Mouse (Mus musculus) T-helper 17 cell (primary cell): ENCODE measurements around the gene Il6st.

Experiments
- in situ Hi-C, 2 experiments: fragments of 300-600 bp; cut with MboI, MseI; formaldehyde crosslinking; loops; 1 replicate in 1 of 2; 2 replicates in 1 of 2; pipeline ENCODE4 v1.15.1; 2025; ENCODE audit warnings: high pct_unique_total_duplicates in 2 of 2

The Il6st gene

GRCm38 (mm10) chr13:112512824-112513223 lies 49.0 kb downstream of the Il6st start:
- in situ Hi-C loops, result loop anchor here in 1 of 2 experiments (25.0 kb wide), 1 partner anchor 226 kb away; the partner anchor contains the start of gene Ankrd55

GRCm38 (mm10) chr13:112514546-112514945 lies 50.7 kb downstream of the Il6st start:
- in situ Hi-C loops, result loop anchor here in 1 of 2 experiments (25.0 kb wide), 1 partner anchor 227 kb away; the partner anchor contains the start of gene Ankrd55

- in situ Hi-C loops, result loop anchor here in 1 of 2 experiments (10.0 to 25.0 kb wide), 2 partner anchors 235 to 737 kb away; partner anchors contain the start of gene Ankrd55
Observed at GRCm38 (mm10) chr13:112522261-112522660, 58.4 kb downstream of the Il6st start.

DNA sequence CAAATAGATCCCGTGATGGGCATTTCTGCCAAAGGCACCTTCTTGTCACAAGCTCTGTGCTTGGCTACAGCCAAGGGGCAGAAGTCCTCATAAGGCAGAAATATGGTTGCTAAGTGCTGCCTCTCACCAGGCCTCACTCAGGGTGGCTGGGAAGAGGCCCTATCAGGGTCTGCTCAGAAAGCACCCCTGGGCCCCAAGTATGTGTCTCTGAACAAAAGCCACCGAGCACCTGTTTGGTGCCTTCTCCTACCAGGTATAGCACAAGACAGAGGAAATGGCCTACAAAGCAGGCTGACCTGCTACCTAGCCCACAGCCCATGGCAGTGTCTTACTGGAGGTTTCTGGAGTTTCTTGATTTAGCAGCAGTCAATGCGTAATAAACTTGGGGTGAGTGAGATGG lies 59.0 kb downstream of the Il6st start:
- in situ Hi-C loops, result loop anchor here in 1 of 2 experiments (10.0 to 25.0 kb wide), 2 partner anchors 236 to 738 kb away; partner anchors contain the start of gene Ankrd55

DNA sequence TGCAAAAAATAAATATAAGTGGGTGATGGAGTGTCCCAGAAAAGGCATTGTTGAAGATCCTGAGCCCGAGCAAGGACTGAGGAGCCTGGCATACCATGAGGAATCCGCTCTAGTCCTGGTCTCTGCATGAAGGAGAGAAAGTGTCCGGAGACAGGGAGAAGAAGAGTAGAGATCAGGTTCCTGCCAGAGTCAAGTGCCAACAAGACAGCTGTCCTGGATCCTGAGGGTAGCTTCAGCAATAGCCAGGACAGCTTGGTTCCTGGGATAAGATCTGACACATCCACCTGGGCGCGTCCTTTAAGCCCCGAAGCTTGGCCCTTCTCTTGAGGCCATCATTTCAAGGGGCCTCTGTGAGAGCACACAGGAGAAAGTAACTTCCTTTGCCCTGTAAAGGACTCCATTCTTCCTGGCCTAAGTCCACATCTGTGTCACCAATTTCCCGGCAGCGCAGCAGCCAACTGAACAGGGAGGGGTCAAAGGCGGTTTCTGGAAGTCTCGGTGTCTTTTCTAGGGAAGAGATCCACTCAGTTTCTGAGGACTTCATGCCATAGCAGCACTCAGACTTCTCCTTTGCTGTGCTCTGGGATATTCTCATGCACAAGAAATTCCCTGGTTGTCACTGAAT lies 59.6 kb downstream of the Il6st start:
- in situ Hi-C loops, result loop anchor here in 1 of 2 experiments (10.0 to 25.0 kb wide), 2 partner anchors 236 to 739 kb away; partner anchors contain the start of gene Ankrd55

DNA sequence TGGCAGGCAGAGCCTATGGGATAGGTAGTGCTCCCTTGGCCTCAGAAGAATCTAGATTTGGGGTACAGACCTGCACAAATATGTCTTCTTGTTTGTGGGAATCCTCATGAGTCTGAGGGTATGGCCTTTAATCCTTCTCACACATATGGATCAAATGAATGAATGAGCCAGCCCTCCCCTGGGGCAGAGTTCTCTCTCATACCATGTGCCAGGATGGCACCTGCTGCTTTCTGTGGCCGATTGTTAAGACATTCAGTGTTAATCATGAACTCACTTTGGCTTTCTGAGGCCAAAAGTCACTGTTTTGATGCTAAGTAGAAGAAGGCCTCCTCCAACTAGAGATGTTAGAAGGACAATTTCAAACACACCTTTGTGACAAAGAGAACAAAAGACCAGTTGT lies 63.3 kb downstream of the Il6st start:
- in situ Hi-C loops, result loop anchor here in 1 of 2 experiments (10.0 kb wide), 1 partner anchor 742 kb away; no protein-coding TSS in a partner anchor

GRCm38 (mm10) chr13:112529893-112530292 lies 66.0 kb downstream of the Il6st start:
- in situ Hi-C loops, result loop anchor here in 1 of 2 experiments (10.0 kb wide), 1 partner anchor 745 kb away; no protein-coding TSS in a partner anchor

- in situ Hi-C loops, result no loop called here
Observed at GRCm38 (mm10) chr13:112532235-112532634, 68.4 kb downstream of the Il6st start.

GRCm38 (mm10) chr13:112533556-112533955 lies 69.7 kb downstream of the Il6st start:
- in situ Hi-C loops, result no loop called here

DNA sequence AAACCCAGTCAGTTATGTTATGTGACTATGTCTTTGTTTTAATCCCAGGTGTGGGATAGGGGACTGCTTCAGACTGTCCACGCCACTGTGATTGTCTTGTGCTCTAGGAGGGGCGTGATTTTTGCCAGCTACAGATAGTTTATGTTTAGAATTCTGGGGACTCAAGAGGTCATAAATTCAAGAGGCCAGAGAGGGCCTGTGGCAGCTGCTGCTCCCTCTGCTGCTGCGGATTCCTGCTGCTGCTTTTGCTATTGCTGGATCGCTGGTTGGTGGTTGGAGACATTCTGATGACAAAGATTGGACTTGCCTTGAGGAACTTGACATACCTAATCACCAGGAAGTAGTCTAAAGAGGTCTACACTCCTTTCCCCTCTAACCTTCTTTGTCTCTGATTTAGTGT lies 72.7 kb downstream of the Il6st start:
- in situ Hi-C loops, result no loop called here

DNA sequence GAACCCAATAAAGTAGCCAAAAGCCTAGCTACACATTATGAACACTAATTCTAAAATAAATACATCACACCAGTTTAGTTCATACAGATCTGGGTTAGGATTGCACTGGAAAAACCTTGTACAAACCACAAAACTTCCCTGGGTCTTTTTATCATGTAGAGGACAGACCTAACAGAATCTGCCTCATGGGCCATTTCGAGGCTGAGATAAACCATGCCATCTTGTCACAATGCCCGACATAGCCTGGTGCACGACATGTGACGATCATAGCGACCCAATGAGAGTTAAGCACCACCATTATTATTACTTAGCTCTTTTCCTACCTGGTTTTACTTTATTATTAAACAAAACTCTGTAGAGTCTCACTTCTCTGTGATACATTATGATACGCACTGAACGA lies 73.2 kb downstream of the Il6st start:
- in situ Hi-C loops, result no loop called here

GRCm38 (mm10) chr13:112540616-112541015 lies 76.7 kb downstream of the Il6st start:
- in situ Hi-C loops, result no loop called here

DNA sequence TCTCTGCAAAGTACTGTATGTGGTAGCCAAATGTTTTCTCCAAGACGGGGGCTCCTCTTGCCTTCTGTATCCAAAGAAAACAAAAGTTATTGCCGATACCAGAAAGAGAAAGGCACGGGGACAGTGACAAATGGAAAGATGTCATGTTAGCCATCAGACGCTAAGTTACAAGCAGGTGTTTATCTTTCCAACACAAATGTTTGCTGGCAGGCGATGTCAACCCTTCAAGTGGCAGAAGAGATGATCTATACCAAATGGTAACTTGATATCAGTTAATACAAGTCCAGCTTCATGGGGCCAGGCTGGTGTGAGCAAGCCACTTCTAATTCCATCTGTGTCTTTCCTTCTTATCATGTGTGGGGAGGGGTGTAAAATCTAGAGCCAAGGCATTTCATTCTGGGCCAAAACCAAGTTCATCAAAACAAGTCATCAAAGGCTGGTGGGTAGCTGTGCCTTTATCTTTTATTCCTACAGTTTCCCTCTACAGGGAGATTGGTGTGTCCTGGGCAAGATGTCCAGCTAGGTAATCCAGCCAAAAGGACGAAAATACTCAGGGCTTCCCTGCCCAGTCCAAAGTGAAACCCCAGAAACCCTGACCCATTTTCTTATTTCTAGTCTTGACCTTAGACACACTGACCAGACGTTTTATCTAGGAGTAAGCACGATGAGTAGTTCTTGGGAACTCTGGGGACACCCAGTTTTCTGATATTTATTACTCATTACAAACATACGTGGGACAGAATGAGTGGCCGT lies 77.5 kb downstream of the Il6st start:
- in situ Hi-C loops, result no loop called here

DNA sequence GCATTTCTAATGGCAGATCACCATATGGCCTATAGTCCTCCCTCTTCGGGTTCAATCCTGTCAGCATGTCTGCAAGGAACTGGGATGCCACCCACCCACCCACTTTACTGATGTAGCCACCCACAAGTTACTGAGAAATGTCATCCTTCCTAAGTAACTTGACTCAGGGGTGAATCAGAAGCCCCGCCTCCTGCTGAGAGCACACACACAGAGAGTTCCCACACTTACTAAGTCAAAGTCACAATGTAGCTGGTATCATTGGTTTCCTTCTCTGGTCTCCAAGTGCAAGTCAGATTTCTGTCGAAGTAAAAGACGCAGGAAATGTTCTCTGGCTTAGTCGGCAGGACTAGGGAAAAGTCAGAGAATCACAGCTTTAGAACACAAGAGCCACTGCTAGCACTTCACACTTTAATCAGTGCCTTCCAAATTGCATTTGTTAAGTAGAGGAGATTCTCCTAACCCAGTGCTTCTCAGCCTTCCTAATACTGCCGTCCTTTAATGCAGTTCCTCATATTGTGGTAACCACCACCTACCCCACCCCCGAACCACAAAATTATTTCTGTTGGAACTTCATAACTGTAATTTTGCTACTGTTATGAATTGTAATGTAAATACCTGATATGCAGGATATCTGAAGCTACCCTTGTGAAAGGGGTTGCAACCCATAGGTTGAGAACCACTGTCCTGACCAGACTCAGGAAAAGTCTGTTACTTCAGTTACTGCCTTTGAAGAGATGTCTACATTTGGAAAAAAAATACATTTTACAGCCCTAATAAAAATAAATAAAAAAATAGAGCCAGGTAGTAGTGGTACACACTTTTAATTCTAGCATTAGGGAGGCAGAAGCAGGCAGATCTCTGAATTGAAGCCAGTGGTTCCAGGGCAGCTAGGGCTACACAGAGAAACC lies 88.0 kb downstream of the Il6st start:
- in situ Hi-C loops, result no loop called here

DNA sequence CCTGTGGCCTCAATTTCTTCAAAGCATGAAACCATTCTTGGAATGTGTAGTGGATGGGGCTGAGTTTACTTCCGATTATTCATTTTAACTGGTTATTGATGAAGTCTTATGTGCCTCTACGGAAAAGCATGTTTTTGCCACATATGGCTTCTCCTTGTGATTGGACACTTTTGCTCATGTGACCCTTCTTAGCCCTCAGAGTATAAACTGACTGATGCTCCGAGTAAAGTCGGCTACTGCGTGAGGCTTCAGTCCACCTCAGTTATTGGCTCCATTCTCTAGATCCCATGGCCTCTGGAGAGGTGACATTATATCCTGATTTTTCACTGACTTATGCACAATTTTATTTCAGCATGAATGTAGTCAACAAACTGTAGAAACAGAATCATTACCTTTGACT lies 89.4 kb downstream of the Il6st start:
- in situ Hi-C loops, result no loop called here

DNA sequence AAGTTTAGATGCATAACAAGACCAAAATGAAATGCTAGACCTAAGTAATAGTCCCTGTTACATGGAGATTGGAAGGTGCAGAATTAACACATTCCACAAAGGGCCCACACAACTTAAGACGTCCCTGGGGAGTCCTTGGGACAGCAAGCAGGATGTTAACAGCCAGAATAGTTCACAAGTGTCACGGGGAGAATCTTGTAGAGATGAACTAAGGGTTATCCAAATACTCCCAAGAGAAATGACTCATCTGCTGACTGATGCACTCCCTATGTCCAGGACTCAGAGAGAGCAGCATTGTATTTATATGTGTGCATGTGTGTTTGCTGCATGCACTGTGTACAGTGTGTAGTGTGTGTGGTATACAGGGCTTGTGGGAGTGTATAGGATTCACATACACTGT lies 92.6 kb downstream of the Il6st start:
- in situ Hi-C loops, result no loop called here
